Mouse (Mus musculus) liver, embryonic 14.5 days (tissue): ENCODE measurements around the gene CN725425. TPM values are rescaled to one million over a fixed set of nuclear protein-coding genes. Genes with fewer than 3 reads are reported as not detected.

Experiments used
- ATAC-seq: fragments of 200-750 bp; cut with Nextera tagmentation; 2 replicates; pipeline ENCODE4 v1.8.0; 2017; ENCODE audit warnings: moderate number of reproducible peaks, mild to moderate bottlenecking, moderate library complexity; ENCODE audit not compliant: insufficient read depth
- DNase-seq, 3 experiments: peaks; one replicate each; pipeline ENCODE4 v3.0.0-alpha.2; 2012 to 2013; ENCODE audit warnings: low read depth in 3 of 3, low spot score in 3 of 3
- H3K27ac ChIP-seq: fragments of 300-500 bp; sonication (generic); 2 replicates; pipeline ENCODE4 v1.5.1; 2014; ENCODE audit warnings: moderate library complexity, mild to moderate bottlenecking, control low read depth, inconsistent platforms
- H3K27me3 ChIP-seq: fragments of 300-500 bp; sonication (generic); 2 replicates; pipeline ENCODE4 v1.6.1; 2014; ENCODE audit warnings: mild to moderate bottlenecking, low read length, moderate library complexity; ENCODE audit not compliant: control insufficient read depth, insufficient read depth
- H3K36me3 ChIP-seq: fragments of 300-500 bp; sonication (generic); replicated peaks from 2 replicates; pipeline ENCODE4 v1.6.1; 2014; ENCODE audit warnings: low read depth; ENCODE audit not compliant: control insufficient read depth, insufficient read depth
- H3K4me1 ChIP-seq, 2 experiments: fragments of 200-500 bp in 1 of 2; fragments of 300-500 bp in 1 of 2; sonication (generic) in 1 of 2; replicated peaks; 2 replicates each; pipeline ENCODE4 v1.6.1; 2012 to 2014; ENCODE audit warnings: antibody characterized with exemption in 1 of 2, inconsistent platforms in 1 of 2, low read length in 1 of 2; ENCODE audit not compliant: control insufficient read depth in 2 of 2, insufficient read depth in 2 of 2
- H3K4me2 ChIP-seq: fragments of 300-500 bp; sonication (generic); 2 replicates; pipeline ENCODE4 v1.6.1; 2014; ENCODE audit warnings: low read depth, mild to moderate bottlenecking, control low read depth, moderate library complexity
- H3K4me3 ChIP-seq, 2 experiments: fragments of 200-500 bp in 1 of 2; fragments of 300-500 bp in 1 of 2; sonication (generic) in 1 of 2; 2 replicates each; pipeline ENCODE4 v1.5.1; 2012 to 2014; ENCODE audit warnings: low read depth in 2 of 2, low read length in 2 of 2, mild to moderate bottlenecking in 2 of 2, control low read depth in 1 of 2, inconsistent platforms in 1 of 2, moderate library complexity in 1 of 2; ENCODE audit not compliant: insufficient read depth in 1 of 2
- H3K9ac ChIP-seq: fragments of 300-500 bp; sonication (generic); replicated peaks from 2 replicates; pipeline ENCODE4 v1.6.1; 2014; ENCODE audit warnings: mild to moderate bottlenecking, control low read depth, moderate library complexity
- H3K9me3 ChIP-seq: fragments of 300-500 bp; sonication (generic); 2 replicates; pipeline ENCODE4 v1.6.1; 2016; ENCODE audit warnings: low read length, mixed read lengths; ENCODE audit not compliant: control insufficient read depth
- CTCF ChIP-seq: IDR thresholded peaks from 2 replicates; pipeline ENCODE4 v1.5.1; 2016; ENCODE audit warnings: antibody characterized with exemption, low read depth, control low read depth
- EP300 ChIP-seq: IDR thresholded peaks from 2 replicates; pipeline ENCODE4 v1.6.1; 2016; ENCODE audit warnings: antibody characterized with exemption, low read depth
- WGBS: fragments of 180-500 bp; shearing (Covaris S2); extraction: QIAGEN DNeasy Blood & Tissue Kit; methylation state at CpG from one replicate; pipeline ENCODE4 v1.1.7; 2014; ENCODE audit not compliant: insufficient replicate concordance; 5-methylcytosine and 5-hydroxymethylcytosine counted together
- polyA plus RNA-seq, 2 experiments: library from polyadenylated mRNA; depleted of rRNA in 1 of 2; stranded (reverse) in 1 of 2; unstranded in 1 of 2; fragments of >200 nt; fragmentation: Nextera tagmentation in 1 of 2; extraction: Ambion mirVana in 1 of 2; gene quantifications; 2 replicates each; pipeline versions ENCODE4 v1.2.1 to v1.2.3; 2012 to 2014

Gene CN725425
- polyA plus RNA-seq, 2 experiments, result 0.02 to 0.05 TPM

DNA sequence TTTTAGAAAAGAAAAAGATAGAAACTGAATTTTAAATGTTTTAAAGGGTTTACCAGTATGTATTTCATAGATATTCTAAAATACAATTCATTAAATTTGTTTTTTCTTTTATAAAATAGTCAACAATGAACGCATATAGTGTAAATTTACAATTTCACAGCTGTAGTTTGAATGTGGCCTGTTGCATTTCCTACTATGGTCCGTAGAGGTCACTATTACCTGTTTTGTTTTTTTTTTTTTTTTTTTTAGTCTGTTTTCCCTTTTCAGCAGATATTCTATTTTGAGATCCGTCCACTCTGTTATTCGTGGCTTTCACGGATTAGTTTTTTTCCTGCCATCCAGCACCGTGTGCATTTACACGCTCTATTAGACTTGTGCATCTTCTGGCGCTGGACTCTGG, 53.7 kb downstream of the CN725425 start:
- no peaks in the 10 kb centered on the region for H3K27me3 ChIP-seq
- H3K4me1 ChIP-seq, result peaks cover 22 to 32% of the 10 kb centered on the region in 2 experiments
- peak; percentile 45; the same call in 1 of the 2 replicates for TF ChIP-seq CTCF
- no peak for TF ChIP-seq EP300
- no peak overlapping the region for H3K9ac ChIP-seq
- DNase-seq (peak in 2 of 3 experiments; percentile 18 to 23), ATAC-seq (no peak)
- WGBS, result 26% methylated on average over 8 of the region's 8 CpGs
- H3K9me3 ChIP-seq, result no peaks in the 10 kb centered on the region
- no peak overlapping the region for H3K4me2 ChIP-seq
- H3K27ac ChIP-seq, result no peak overlapping the region
- no peak overlapping the region for H3K4me3 ChIP-seq
- H3K36me3 ChIP-seq, result no peaks in the 10 kb centered on the region

DNA sequence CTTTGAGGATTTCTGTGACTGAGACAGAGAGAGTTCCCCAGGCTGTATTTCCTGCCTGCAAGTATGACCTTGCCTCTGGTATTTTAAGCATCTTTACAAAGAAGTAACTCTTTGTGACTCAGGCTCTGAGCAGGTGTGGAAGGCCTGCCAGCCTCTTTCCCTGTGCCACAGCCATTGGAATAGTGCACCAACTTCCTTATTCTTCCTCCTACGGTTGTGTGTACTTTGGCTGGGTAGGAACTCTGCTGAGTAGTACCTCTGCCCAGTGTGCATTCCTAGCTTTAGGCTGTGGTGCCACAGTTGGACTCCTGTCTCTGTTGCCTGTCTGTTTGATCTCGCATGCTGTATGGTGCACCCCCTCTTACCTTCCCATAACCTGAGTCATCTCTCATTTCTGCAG, 56.0 kb downstream of the CN725425 start:
- WGBS, result 82% methylated on average over 2 of the region's 2 CpGs
- DNase-seq (no peak), ATAC-seq (no peak)
- no peak overlapping the region for H3K27ac ChIP-seq
- H3K9me3 ChIP-seq, result no peaks in the 10 kb centered on the region
- TF ChIP-seq CTCF (no peak), EP300 (no peak)
- H3K4me3 ChIP-seq, result no peak overlapping the region
- H3K27me3 ChIP-seq, result no peaks in the 10 kb centered on the region
- no peak overlapping the region for H3K4me2 ChIP-seq
- H3K9ac ChIP-seq, result no peak overlapping the region
- peaks cover 27 to 36% of the 10 kb centered on the region in 2 experiments for H3K4me1 ChIP-seq
- no peaks in the 10 kb centered on the region for H3K36me3 ChIP-seq

DNA sequence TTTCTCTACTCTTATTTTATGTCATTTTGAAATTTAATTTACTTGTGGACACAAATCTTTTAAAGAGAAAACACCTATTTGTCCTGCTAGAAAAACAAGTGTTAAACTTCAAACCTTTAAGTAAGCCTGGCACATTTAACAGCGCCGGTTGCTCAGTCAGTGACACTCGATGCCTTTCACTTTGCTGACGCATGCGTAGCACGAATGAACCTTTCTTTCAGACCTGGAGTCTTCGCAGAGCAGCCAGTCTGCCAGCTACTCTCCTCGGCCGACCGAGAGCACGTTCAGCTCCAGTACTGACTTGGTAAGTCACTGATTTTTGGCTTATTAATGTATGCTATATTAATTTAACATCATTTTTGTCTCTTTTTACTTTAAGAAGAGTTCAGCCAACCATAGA, 57.8 kb downstream of the CN725425 start:
- DNase-seq (no peak), ATAC-seq (no peak)
- Histone ChIP-seq H3K27ac (no peak overlapping the region), H3K4me2 (no peak overlapping the region), H3K36me3 (no peaks in the 10 kb centered on the region), H3K27me3 (no peaks in the 10 kb centered on the region), H3K4me3 (no peak overlapping the region), H3K9ac (no peak overlapping the region), H3K4me1 (peaks cover 22 to 34% of the 10 kb centered on the region in 2 experiments), H3K9me3 (no peaks in the 10 kb centered on the region)
- TF ChIP-seq CTCF, result no peak
- whole genome bisulfite sequencing, result 80% methylated on average over 11 of the region's 11 CpGs

DNA sequence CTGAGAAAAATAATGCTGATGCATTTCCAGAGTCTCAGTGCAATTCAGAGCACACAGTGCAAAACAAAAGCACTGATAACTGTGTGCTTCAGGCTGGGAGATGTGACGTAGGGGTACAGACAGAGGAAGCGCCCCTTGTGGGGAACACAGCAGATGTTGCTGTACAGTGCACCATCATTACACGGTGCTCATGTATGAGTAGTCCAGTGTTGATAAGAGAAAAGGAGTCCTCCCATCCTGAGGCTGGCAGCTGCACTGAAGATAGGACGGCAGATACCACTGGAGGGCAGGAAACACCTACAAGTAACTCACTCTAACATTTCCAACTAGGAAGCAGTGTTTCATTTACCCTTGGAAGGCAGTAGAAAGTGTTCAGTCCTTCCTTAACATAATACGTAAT, 61.3 kb downstream of the CN725425 start:
- no peak overlapping the region for H3K4me3 ChIP-seq
- peaks cover 18 to 23% of the 10 kb centered on the region in 2 experiments for H3K4me1 ChIP-seq
- peak; percentile 96 for ATAC-seq
- no peaks in the 10 kb centered on the region for H3K9me3 ChIP-seq
- H3K4me2 ChIP-seq, result 0 out of 2 replicates have a peak overlapping the region, but pooled peaks have one; percentile 2
- peak; percentile 40; the same call in 1 of the 2 replicates for TF ChIP-seq EP300
- TF ChIP-seq CTCF, result peak; percentile 77
- 26% methylated on average over 5 of the region's 5 CpGs for WGBS
- H3K36me3 ChIP-seq, result no peaks in the 10 kb centered on the region
- H3K9ac ChIP-seq, result no peak overlapping the region
- H3K27ac ChIP-seq, result no peak overlapping the region; the same call in 1 of the 2 replicates
- no peaks in the 10 kb centered on the region for H3K27me3 ChIP-seq
- DNase-seq, result peak; percentile 57 to 65 (median 62)

DNA sequence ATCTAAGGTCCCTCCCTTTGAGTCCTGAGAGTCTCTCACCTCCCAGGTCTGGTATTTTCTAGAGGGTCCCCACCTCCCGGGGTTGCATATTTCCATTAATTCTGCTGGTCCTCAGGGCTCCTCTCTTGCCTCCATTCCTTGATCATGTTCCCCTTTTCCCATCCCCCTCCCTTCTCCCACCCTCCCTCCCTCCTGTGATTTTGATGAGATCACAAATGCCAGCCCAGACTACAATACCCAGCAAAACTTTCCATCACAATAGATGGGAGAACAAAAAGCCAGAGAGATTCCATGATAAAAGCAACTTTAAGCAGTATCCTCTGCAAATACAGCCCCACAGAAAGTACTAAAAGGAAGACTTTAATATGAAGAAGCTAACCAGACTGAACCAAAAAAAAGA, 64.6 kb downstream of the CN725425 start:
- Histone ChIP-seq H3K4me1 (peaks cover 12 to 20% of the 10 kb centered on the region in 2 experiments), H3K9ac (no peak overlapping the region), H3K27me3 (no peaks in the 10 kb centered on the region), H3K9me3 (no peaks in the 10 kb centered on the region), H3K36me3 (no peaks in the 10 kb centered on the region), H3K4me3 (no peak overlapping the region), H3K27ac (no peak overlapping the region), H3K4me2 (no peak overlapping the region)
- WGBS, result 65% methylated on average over 1 of the region's 1 CpGs
- no peak for ATAC-seq
- TF ChIP-seq EP300 (no peak), CTCF (no peak)
- DNase-seq, result no peak
